Mouse (Mus musculus): Measurements from ENCODE around the gene Shpk.

DNA sequence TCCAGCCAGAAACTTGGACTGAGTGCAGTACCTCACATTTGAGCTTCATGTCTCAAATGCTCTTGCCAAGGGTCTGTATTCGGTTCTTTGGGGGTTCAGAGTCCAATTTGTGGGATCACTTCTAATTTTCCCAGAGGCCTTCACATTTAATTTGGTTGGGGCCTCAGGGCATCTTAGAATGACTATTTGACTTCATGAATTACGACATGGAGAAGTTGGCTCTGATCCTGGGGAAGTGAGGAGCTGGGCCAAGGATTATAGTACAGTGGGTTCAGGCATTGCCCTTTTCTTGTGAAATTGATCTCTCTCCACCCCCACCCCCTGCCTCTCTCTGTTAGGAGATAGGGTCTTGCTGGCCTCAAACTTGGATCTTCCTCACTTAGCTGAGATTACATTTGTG is 1.8 kb downstream of the Shpk start:
- TF ChIP-seq POLR2A (IDR thresholded peaks at IDR 0.05; ENCODE audit: insufficient read length, low read depth) (no peak), POLR2AphosphoS2 (IDR thresholded peaks at IDR 0.05; ENCODE audit: insufficient read length, low read depth) (no peak), REST (IDR thresholded peaks at IDR 0.05; ENCODE audit: insufficient read depth, insufficient read length) (no peak), TCF12 (IDR thresholded peaks at IDR 0.05; ENCODE audit: insufficient read depth, poor library complexity, severe bottlenecking) (no peak), E2F4 (IDR thresholded peaks at IDR 0.05; ENCODE audit: insufficient read depth) (no peak), USF1 (IDR thresholded peaks at IDR 0.05; ENCODE audit: low read depth) (no peak), TCF3 (IDR thresholded peaks at IDR 0.05; ENCODE audit: insufficient read length, low read depth) (no peak), CEBPB (IDR thresholded peaks at IDR 0.05; ENCODE audit: insufficient read depth, poor library complexity, severe bottlenecking) (no peak), MYOD1 (IDR thresholded peaks at IDR 0.05; ENCODE audit: control insufficient read depth in 1 of 3, insufficient read length in 2 of 3, low read depth in 2 of 3) (no peak)
